8 mouse cellular contexts compared by ENCODE assay signal in the genomic region with DNA sequence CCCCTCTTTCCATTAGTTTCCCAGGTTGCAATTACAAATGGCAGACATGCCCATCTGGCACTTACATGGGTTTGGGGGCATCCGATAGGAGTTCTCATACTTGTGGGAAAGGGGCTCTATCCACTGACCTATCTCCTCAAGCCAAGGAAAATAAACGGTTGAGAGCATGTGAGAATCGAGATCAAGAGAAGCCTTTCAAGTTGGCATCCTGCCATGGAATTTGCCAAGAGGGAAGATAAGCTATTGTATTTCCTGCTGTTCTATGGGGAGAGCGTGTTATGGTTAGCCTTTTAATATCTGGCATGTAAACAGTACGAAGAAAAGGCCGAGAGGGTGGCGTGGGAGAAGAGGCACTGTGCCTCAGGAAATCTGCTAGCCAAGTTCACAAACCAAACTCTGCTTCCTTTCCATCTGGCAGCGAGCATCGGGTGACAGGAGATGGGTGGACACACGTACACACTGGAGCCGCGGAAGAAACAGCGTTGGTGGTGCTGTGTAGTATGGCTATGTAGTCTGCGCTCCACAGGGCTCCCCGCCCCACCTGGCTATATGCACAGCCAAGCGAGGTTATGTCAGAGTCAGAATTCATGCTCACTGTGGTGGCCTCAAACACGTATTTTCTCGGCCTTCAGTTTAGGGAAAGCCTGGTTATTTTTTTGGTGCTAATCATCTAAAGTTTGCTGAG. TPM values are rescaled to one million over a fixed set of nuclear protein-coding genes. Genes with fewer than 3 reads are reported as not detected.
DNase-seq lines count a peak whose midpoint lies in the region.

No protein-coding gene starts in this region.

- DNase-seq in adrenal gland, postnatal 14 days: peak; percentile 24
- no peak for DNase-seq in adrenal gland, adult 18-20 months (ENCODE audit: low spot score in 2 of 2)
- peak; percentile 46 for DNase-seq in kidney, postnatal 10 days
- no peak for DNase-seq in kidney, adult 8-10 months
- DNase-seq in heart, postnatal 4 days: peak; percentile 41
- DNase-seq in lung, postnatal 36 days: peak; percentile 74
- DNase-seq in testis, postnatal 14 days (ENCODE audit: low spot score): no peak
- DNase-seq in adrenal gland, postnatal 36 days: no peak

RNA-seq across cellular contexts. Expression of gene Tnfrsf21, which starts 40.9 kb away (rescaled TPM):
- 10.5 and 13.9 TPM in 2 replicates for total RNA-seq in adrenal gland, postnatal 14 days (2021)
- 1 to 10 TPM; 2.8 to 4.3 TPM for total RNA-seq in adrenal gland, adult 18-20 months (2021)
- total RNA-seq in heart, postnatal 4 days (2021): 10 to 100 TPM; 12.3 to 12.8 TPM
- 1 to 10 TPM; 2.3 to 3.5 TPM for total RNA-seq in adrenal gland, postnatal 36 days (2021)

Comparison
In these comparisons a context has a peak if more than half of its experiments do, and no peak if none do; other contexts are left out.
1. DNase-seq: peak in adrenal gland, postnatal 14 days (single experiment), kidney, postnatal 10 days (single experiment), heart, postnatal 4 days (single experiment) and lung, postnatal 36 days (single experiment); none in adrenal gland, adult 18-20 months (0 of 2), kidney, adult 8-10 months (0 of 2), testis, postnatal 14 days (single experiment) and adrenal gland, postnatal 36 days (0 of 2).